Mouse (Mus musculus) liver, embryonic 11.5 days (tissue): ENCODE data around the gene Scaf1. TPM values are rescaled to one million over a fixed set of nuclear protein-coding genes. Genes with fewer than 3 reads are reported as not detected.

Source experiments
- ATAC-seq: fragments of 200-750 bp; cut with Nextera tagmentation; replicated peaks from 2 replicates; pipeline ENCODE4 v1.8.0; 2017; ENCODE audit warnings: moderate number of reproducible peaks, mild to moderate bottlenecking, moderate TSS enrichment, moderate library complexity; ENCODE audit not compliant: low FRiP score
- DNase-seq: peaks from one replicate; pipeline ENCODE4 v3.0.0-alpha.2; 2017; ENCODE audit warnings: low spot score
- H3K27ac ChIP-seq: fragments of 300-500 bp; sonication (generic); 2 replicates; pipeline ENCODE4 v1.5.1; 2014; ENCODE audit warnings: mild to moderate bottlenecking, low read depth, low read length, control low read depth
- H3K27me3 ChIP-seq: fragments of 300-500 bp; sonication (generic); replicated peaks from 2 replicates; pipeline ENCODE4 v1.6.1; 2014; ENCODE audit warnings: low read length, mixed read lengths; ENCODE audit not compliant: control insufficient read depth, insufficient read depth
- H3K36me3 ChIP-seq: fragments of 300-500 bp; sonication (generic); 2 replicates; pipeline ENCODE4 v1.6.1; 2014; ENCODE audit warnings: mild to moderate bottlenecking, low read length, moderate library complexity, mixed read lengths; ENCODE audit not compliant: control insufficient read depth, insufficient read depth
- H3K4me1 ChIP-seq: fragments of 300-500 bp; sonication (generic); replicated peaks from 2 replicates; pipeline ENCODE4 v1.6.1; 2014; ENCODE audit warnings: low read length, mixed read lengths; ENCODE audit not compliant: control insufficient read depth, insufficient read depth
- H3K4me2 ChIP-seq: fragments of 300-500 bp; sonication (generic); 2 replicates; pipeline ENCODE4 v1.6.1; 2014; ENCODE audit warnings: mild to moderate bottlenecking, control low read depth, moderate library complexity
- H3K4me3 ChIP-seq: fragments of 300-500 bp; sonication (generic); 2 replicates; pipeline ENCODE4 v1.5.1; 2014; ENCODE audit warnings: low read depth, low read length, control low read depth
- H3K9ac ChIP-seq: fragments of 300-500 bp; sonication (generic); 2 replicates; pipeline ENCODE4 v1.6.1; 2014; ENCODE audit warnings: low read depth, low read length, control low read depth
- H3K9me3 ChIP-seq: fragments of 300-500 bp; sonication (generic); 2 replicates; pipeline ENCODE4 v1.6.1; 2016; ENCODE audit warnings: low read length, inconsistent platforms, mixed read lengths; ENCODE audit not compliant: control insufficient read depth
- WGBS: fragments of 180-500 bp; shearing (Covaris S2); extraction: QIAGEN DNeasy Blood & Tissue Kit; methylation state at CpG from one replicate; pipeline ENCODE4 v1.1.7; 2014; 5-methylcytosine and 5-hydroxymethylcytosine counted together
- polyA plus RNA-seq: library from polyadenylated mRNA; unstranded; fragments of >200 nt; fragmentation: Nextera tagmentation; extraction: Ambion mirVana; gene quantifications from 2 replicates; pipeline ENCODE4 v1.2.1, GENCODE M21; 2014

Scaf1 gene
- polyA plus RNA-seq, 1 experiment from 2014 or later, result 40.1 TPM

- Histone ChIP-seq H3K9me3 (no peaks in the 10 kb centered on the region), H3K27ac (no peak overlapping the region), H3K4me2 (no peak overlapping the region), H3K36me3 (peaks cover 91% of the 10 kb centered on the region), H3K9ac (no peak overlapping the region), H3K27me3 (no peaks in the 10 kb centered on the region), H3K4me3 (no peak overlapping the region), H3K4me1 (peaks cover 5% of the 10 kb centered on the region)
- ATAC-seq, result no peak
- no peak for DNase-seq
- WGBS, result 49% methylated on average over 3 of the region's 3 CpGs
Observed at GRCm38 (mm10) chr7:45004546-45004945, 11.6 kb downstream of the Scaf1 start.

- DNase-seq (no peak), ATAC-seq (no peak)
- Histone ChIP-seq H3K36me3 (peaks cover 70% of the 10 kb centered on the region), H3K27ac (no peak overlapping the region), H3K4me3 (no peak overlapping the region), H3K4me2 (no peak overlapping the region), H3K9ac (no peak overlapping the region), H3K27me3 (no peaks in the 10 kb centered on the region), H3K9me3 (no peaks in the 10 kb centered on the region), H3K4me1 (peaks cover 20% of the 10 kb centered on the region)
- 78% methylated on average over 7 of the region's 7 CpGs for WGBS
Observed at GRCm38 (mm10) chr7:45002440-45002839, 13.7 kb downstream of the Scaf1 start.

GRCm38 (mm10) chr7:45000539-45001114 is 15.5 kb downstream of the Scaf1 start:
- no peaks in the 10 kb centered on the region for H3K9me3 ChIP-seq
- H3K4me3 ChIP-seq, result no peak overlapping the region; the same call in 1 of the 2 replicates
- peaks cover 29% of the 10 kb centered on the region for H3K4me1 ChIP-seq
- H3K9ac ChIP-seq, result no peak overlapping the region
- H3K36me3 ChIP-seq, result peaks cover 54% of the 10 kb centered on the region
- WGBS, result 88% methylated on average over 21 of the region's 21 CpGs
- H3K27me3 ChIP-seq, result no peaks in the 10 kb centered on the region
- DNase-seq (no peak), ATAC-seq (no peak)
- no peak overlapping the region for H3K4me2 ChIP-seq
- peak overlapping the region; percentile 8; the same call in 1 of the 2 replicates for H3K27ac ChIP-seq

GRCm38 (mm10) chr7:44999753-45000152 is 16.4 kb downstream of the Scaf1 start:
- Histone ChIP-seq H3K27me3 (no peaks in the 10 kb centered on the region), H3K36me3 (peaks cover 49% of the 10 kb centered on the region), H3K4me3 (no peak overlapping the region), H3K27ac (no peak overlapping the region), H3K9me3 (no peaks in the 10 kb centered on the region), H3K4me2 (peak overlapping the region; percentile 99), H3K9ac (peak overlapping the region; percentile 20; the same call in 1 of the 2 replicates), H3K4me1 (peaks cover 29% of the 10 kb centered on the region)
- no peak for DNase-seq
- 83% methylated on average over 11 of the region's 11 CpGs for WGBS
- ATAC-seq, result no peak

- peak; percentile 71 for DNase-seq
- 2% methylated on average over 18 of the region's 18 CpGs for WGBS
- Histone ChIP-seq H3K4me3 (peak within 1 kb of the TSS; percentile 80), H3K27me3 (no peaks in the 10 kb centered on the region), H3K9ac (peak within 1 kb of the TSS; percentile 94), H3K9me3 (no peaks in the 10 kb centered on the region), H3K4me2 (peak within 1 kb of the TSS; percentile 99), H3K4me1 (peaks cover 29% of the 10 kb centered on the region), H3K36me3 (peaks cover 41% of the 10 kb centered on the region), H3K27ac (peak within 1 kb of the TSS; percentile 94)
- peak; percentile 6; the same call in 1 of the 2 replicates for ATAC-seq
Observed at GRCm38 (mm10) chr7:44998501-44998955, 17.6 kb downstream of the Scaf1 start, which contains the start of gene Bcl2l12. Gene Bcl2l12, minus strand, starts transcription at chr7:44998712.

GRCm38 (mm10) chr7:44997940-44998428 is 18.2 kb downstream of the Scaf1 start:
- peak overlapping the region; percentile 94 for H3K9ac ChIP-seq
- H3K4me2 ChIP-seq, result peak overlapping the region; percentile 99
- no peaks in the 10 kb centered on the region for H3K27me3 ChIP-seq
- peak overlapping the region; percentile 94 for H3K27ac ChIP-seq
- DNase-seq (no peak), ATAC-seq (0 out of 2 replicates have a peak, but pooled peaks have one; percentile 2)
- no peaks in the 10 kb centered on the region for H3K9me3 ChIP-seq
- H3K4me1 ChIP-seq, result peaks cover 29% of the 10 kb centered on the region
- 1% methylated on average over 15 of the region's 15 CpGs for WGBS
- peaks cover 36% of the 10 kb centered on the region for H3K36me3 ChIP-seq
- H3K4me3 ChIP-seq, result peak overlapping the region; percentile 80

GRCm38 (mm10) chr7:44997231-44997939 is 18.8 kb downstream of the Scaf1 start, which contains the start of gene Irf3:
Gene Irf3, plus strand, starts transcription at chr7:44997648.
- ATAC-seq (peak; percentile 92), DNase-seq (peak; percentile 98)
- H3K36me3 ChIP-seq, result peaks cover 34% of the 10 kb centered on the region
- no peaks in the 10 kb centered on the region for H3K27me3 ChIP-seq
- peak within 1 kb of the TSS; percentile 80 for H3K4me3 ChIP-seq
- peak within 1 kb of the TSS; percentile 94 for H3K27ac ChIP-seq
- peaks cover 29% of the 10 kb centered on the region for H3K4me1 ChIP-seq
- H3K9me3 ChIP-seq, result no peaks in the 10 kb centered on the region
- WGBS, result under 1% methylated on average over 43 of the region's 43 CpGs
- peak within 1 kb of the TSS; percentile 94 for H3K9ac ChIP-seq
- H3K4me2 ChIP-seq, result peak within 1 kb of the TSS; percentile 99

GRCm38 (mm10) chr7:44996672-44997071 is 19.5 kb downstream of the Scaf1 start:
- 15% methylated on average over 10 of the region's 10 CpGs for WGBS
- ATAC-seq (no peak), DNase-seq (no peak)
- peak overlapping the region; percentile 94 for H3K9ac ChIP-seq
- H3K27ac ChIP-seq, result peak overlapping the region; percentile 94
- peak overlapping the region; percentile 99 for H3K4me2 ChIP-seq
- peak overlapping the region; percentile 80 for H3K4me3 ChIP-seq
- peaks cover 29% of the 10 kb centered on the region for H3K4me1 ChIP-seq
- peaks cover 29% of the 10 kb centered on the region for H3K36me3 ChIP-seq
- H3K9me3 ChIP-seq, result no peaks in the 10 kb centered on the region
- no peaks in the 10 kb centered on the region for H3K27me3 ChIP-seq
